Mouse (Mus musculus) forebrain, embryonic 11.5 days (tissue): Measurements from ENCODE around the gene Bdh1. TPM values are rescaled to one million over a fixed set of nuclear protein-coding genes. Genes with fewer than 3 reads are reported as not detected.

Experiments used
- ATAC-seq: fragments of 200-750 bp; cut with Nextera tagmentation; replicated peaks from 2 replicates; pipeline ENCODE4 v1.8.0; 2017; ENCODE audit warnings: moderate TSS enrichment; ENCODE audit not compliant: low FRiP score
- DNase-seq: peaks from one replicate; pipeline ENCODE4 v3.0.0-alpha.2; 2017; ENCODE audit warnings: low spot score
- H3K27ac ChIP-seq: fragments of 300-500 bp; sonication (generic); 2 replicates; pipeline ENCODE4 v1.5.1; 2014; ENCODE audit warnings: low read depth, low read length
- H3K27me3 ChIP-seq: fragments of 300-500 bp; sonication (generic); 2 replicates; pipeline ENCODE4 v1.6.1; 2014; ENCODE audit warnings: mild to moderate bottlenecking, low read length, mixed read lengths; ENCODE audit not compliant: control insufficient read depth, insufficient read depth
- H3K36me3 ChIP-seq: fragments of 300-500 bp; sonication (generic); 2 replicates; pipeline ENCODE4 v1.6.1; 2014; ENCODE audit warnings: mild to moderate bottlenecking, low read length, moderate library complexity, mixed read lengths; ENCODE audit not compliant: control insufficient read depth, insufficient read depth
- H3K4me1 ChIP-seq: fragments of 300-500 bp; sonication (generic); replicated peaks from 2 replicates; pipeline ENCODE4 v1.6.1; 2014; ENCODE audit warnings: low read length, mixed read lengths; ENCODE audit not compliant: control insufficient read depth, insufficient read depth
- H3K4me2 ChIP-seq: fragments of 300-500 bp; sonication (generic); 2 replicates; pipeline ENCODE4 v1.6.1; 2014; ENCODE audit warnings: low read depth, mild to moderate bottlenecking, low read length, moderate library complexity, mixed read lengths; ENCODE audit not compliant: severe bottlenecking
- H3K4me3 ChIP-seq: fragments of 300-500 bp; sonication (generic); 2 replicates; pipeline ENCODE4 v1.5.1; 2014; ENCODE audit warnings: low read depth, low read length
- H3K9ac ChIP-seq: fragments of 300-500 bp; sonication (generic); 2 replicates; pipeline ENCODE4 v1.6.1; 2014; ENCODE audit warnings: low read length
- H3K9me3 ChIP-seq: fragments of 300-500 bp; sonication (generic); 2 replicates; pipeline ENCODE4 v1.6.1; 2016; ENCODE audit warnings: low read length, mixed read lengths; ENCODE audit not compliant: control insufficient read depth
- WGBS: fragments of 180-500 bp; shearing (Covaris S2); extraction: QIAGEN DNeasy Blood & Tissue Kit; methylation state at CpG from one replicate; pipeline ENCODE4 v1.1.7; 2014; 5-methylcytosine and 5-hydroxymethylcytosine counted together
- polyA plus RNA-seq: library from polyadenylated mRNA; unstranded; fragments of >200 nt; fragmentation: Nextera tagmentation; extraction: Ambion mirVana; gene quantifications from 2 replicates; pipeline ENCODE4 v1.2.1, GENCODE M21; 2014

The Bdh1 gene
- polyA plus RNA-seq, 1 experiment from 2014 or later: 30.0 TPM

DNA sequence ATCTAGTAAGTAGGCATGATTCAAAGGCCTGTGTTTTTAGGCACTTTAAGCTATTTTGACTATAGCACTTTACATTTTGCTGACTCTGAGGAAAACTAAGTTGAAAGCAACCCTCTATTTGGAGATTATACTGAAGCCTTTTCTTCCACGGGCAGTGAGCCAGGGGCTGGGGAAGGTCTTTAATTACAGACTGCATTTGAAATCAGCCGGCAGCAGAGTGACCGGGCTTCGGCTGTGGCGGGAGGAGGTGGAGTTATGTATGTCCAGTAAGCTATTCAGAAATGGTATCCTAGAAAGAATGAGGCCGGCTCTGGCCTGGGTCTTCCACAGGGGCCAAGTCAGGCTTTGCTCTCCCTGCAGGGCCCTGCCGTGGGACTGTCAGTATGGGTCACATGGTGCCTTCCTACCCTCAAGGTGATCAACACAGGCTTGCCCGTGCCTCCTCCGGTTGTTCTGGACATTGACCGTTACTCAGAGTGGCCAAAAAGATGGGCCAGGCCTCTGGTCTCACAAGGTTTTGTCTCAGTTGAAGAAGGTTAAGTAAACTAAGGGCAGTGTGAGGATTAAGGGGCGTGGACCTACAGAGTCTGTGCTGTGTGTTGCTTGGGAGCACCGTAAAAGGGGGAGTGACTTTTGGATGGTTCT is 11.5 kb downstream of the Bdh1 start:
- Histone ChIP-seq H3K4me2 (no peak overlapping the region), H3K36me3 (no peaks in the 10 kb centered on the region; the same call in 1 of the 2 replicates), H3K4me1 (peaks cover 7% of the 10 kb centered on the region; the same call in 1 of the 2 replicates), H3K9me3 (no peaks in the 10 kb centered on the region), H3K27ac (no peak overlapping the region), H3K4me3 (no peak overlapping the region), H3K27me3 (peaks cover under 1% of the 10 kb centered on the region; the same call in 1 of the 2 replicates), H3K9ac (no peak overlapping the region)
- 65% methylated on average over 12 of the region's 12 CpGs for WGBS
- DNase-seq: no peak
- ATAC-seq: no peak

DNA sequence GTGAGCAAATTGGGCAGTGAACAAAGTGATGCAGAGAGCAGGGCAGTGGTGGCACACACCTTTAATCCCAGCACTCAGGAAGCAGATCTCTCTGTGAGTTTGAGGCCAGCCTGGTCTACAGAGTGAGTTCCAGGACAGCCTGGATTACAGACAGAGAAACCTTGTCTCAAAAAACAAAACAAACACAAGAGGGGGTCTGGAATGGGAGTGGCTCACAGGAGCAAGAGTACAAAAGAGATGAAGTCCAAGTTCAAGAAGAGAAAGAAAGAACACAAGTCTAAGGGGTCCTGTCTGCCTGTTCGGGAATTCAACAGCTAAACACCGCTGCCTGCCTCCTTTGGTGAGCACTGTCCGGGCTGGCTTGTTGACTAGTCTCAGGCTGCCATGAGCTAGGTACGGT is 13.1 kb downstream of the Bdh1 start:
- DNase-seq: no peak
- Histone ChIP-seq H3K27me3 (no peaks in the 10 kb centered on the region), H3K36me3 (no peaks in the 10 kb centered on the region; the same call in 1 of the 2 replicates), H3K4me3 (no peak overlapping the region), H3K27ac (no peak overlapping the region), H3K4me1 (peaks cover 5% of the 10 kb centered on the region; the same call in 1 of the 2 replicates), H3K9ac (no peak overlapping the region), H3K4me2 (no peak overlapping the region), H3K9me3 (no peaks in the 10 kb centered on the region)
- no peak for ATAC-seq
- WGBS: 70% methylated on average over 4 of the region's 4 CpGs

DNA sequence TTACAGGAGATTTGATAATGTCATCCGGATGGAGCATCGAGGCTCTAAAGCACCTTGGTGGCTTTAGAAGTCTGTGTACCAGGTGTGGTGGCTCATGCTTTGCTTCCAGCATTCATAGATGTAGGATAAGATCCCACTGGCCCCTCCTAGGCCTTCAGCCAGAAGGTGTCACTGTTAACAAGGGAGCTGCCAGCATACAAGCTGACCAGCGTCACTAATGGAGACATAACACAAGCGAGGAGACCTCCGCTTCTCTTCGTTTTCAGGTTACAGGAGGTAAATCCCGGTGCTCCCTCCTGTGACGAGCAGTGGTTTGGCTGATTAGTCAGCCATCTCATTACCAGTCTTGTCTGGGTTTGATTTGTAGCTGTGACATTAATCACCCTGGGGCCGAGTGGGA is 14.0 kb downstream of the Bdh1 start:
- 55% methylated on average over 9 of the region's 9 CpGs for WGBS
- ATAC-seq: no peak
- H3K9me3 ChIP-seq: no peaks in the 10 kb centered on the region
- H3K4me3 ChIP-seq: no peak overlapping the region
- no peaks in the 10 kb centered on the region; the same call in 1 of the 2 replicates for H3K36me3 ChIP-seq
- no peak for DNase-seq
- H3K27ac ChIP-seq: no peak overlapping the region
- H3K4me2 ChIP-seq: no peak overlapping the region
- H3K27me3 ChIP-seq: no peaks in the 10 kb centered on the region
- H3K4me1 ChIP-seq: 0 out of 2 replicates have a peak, but pooled peaks cover 4% of the 10 kb centered on the region
- no peak overlapping the region for H3K9ac ChIP-seq

DNA sequence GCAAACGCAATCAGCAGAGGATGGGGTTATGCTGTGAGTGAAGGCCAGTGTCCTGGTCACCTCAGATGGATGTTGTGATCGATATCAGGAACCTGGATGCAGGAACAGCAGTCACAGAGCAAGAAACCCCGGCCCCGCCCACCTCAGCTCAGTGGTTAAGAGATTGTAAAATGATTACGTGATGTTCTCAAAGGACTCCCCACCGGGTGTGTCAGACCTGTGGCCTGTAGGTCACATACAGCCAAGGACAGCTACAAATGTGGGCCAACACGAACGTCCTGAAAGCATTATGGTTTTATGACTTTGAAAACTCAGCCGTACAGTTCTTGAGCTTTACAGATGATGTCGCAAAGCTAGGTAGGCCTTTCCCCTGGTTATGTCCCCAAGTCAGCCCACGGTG is 15.3 kb downstream of the Bdh1 start:
- 92% methylated on average over 11 of the region's 11 CpGs for WGBS
- ATAC-seq: no peak

DNA sequence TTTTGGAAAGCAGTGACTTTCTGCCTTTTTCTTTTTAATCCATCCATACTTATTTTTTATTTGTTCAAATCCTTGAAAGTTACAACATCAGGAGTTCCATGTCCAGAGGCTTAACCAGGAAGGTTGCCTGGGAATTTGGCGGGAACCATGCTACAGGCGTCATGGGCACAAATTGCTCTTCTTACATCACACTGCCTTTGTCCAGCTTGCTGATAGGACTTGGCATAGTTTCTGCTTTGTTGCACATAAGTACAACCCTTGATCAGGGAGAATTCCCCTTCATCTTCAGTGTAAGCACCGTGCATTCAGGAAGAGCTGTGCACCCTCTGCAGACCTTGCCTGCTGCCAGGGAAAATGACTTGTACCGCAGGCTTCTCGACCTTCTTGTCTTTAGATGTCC is 17.4 kb downstream of the Bdh1 start:
- DNase-seq: no peak
- Histone ChIP-seq H3K27ac (no peak overlapping the region), H3K4me1 (0 out of 2 replicates have a peak, but pooled peaks cover 2% of the 10 kb centered on the region), H3K9ac (no peak overlapping the region), H3K4me3 (no peak overlapping the region), H3K27me3 (no peaks in the 10 kb centered on the region), H3K4me2 (no peak overlapping the region), H3K36me3 (no peaks in the 10 kb centered on the region; the same call in 1 of the 2 replicates), H3K9me3 (no peaks in the 10 kb centered on the region; the same call in 1 of the 2 replicates)
- ATAC-seq: no peak
- 94% methylated on average over 5 of the region's 5 CpGs for WGBS

More for the DNA sequence above, 15.3 kb downstream of the Bdh1 start:
- DNase-seq: no peak
- Histone ChIP-seq H3K36me3 (no peaks in the 10 kb centered on the region; the same call in 1 of the 2 replicates), H3K4me3 (no peak overlapping the region), H3K27ac (no peak overlapping the region), H3K4me2 (no peak overlapping the region), H3K27me3 (no peaks in the 10 kb centered on the region), H3K9ac (no peak overlapping the region), H3K9me3 (no peaks in the 10 kb centered on the region), H3K4me1 (0 out of 2 replicates have a peak, but pooled peaks cover 4% of the 10 kb centered on the region)

DNA sequence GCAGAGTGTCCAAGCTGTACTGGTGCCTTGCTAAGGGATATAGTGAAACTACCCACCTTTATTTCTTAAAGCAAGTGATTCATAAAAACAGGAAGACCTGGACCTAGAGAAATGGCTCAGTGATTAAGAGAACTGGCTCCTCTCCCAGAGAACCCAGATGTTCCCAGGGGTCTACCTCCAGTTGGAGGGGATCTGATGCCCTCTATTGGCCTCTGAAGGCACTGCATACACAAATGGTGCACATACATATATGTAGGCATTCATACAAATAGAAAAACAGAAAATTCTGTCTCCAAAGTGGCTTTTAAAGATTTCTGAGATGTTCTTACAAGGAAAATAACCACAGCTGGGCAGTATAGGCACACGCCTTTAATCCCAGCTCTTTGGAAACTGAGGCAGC is 18.0 kb downstream of the Bdh1 start:
- no peak overlapping the region for H3K27ac ChIP-seq
- no peaks in the 10 kb centered on the region; the same call in 1 of the 2 replicates for H3K9me3 ChIP-seq
- no peaks in the 10 kb centered on the region; the same call in 1 of the 2 replicates for H3K36me3 ChIP-seq
- H3K27me3 ChIP-seq: no peaks in the 10 kb centered on the region
- no peak for ATAC-seq
- DNase-seq: no peak
- 94% methylated on average over 1 of the region's 1 CpGs for WGBS
- H3K4me1 ChIP-seq: no peaks in the 10 kb centered on the region
- H3K9ac ChIP-seq: no peak overlapping the region
- H3K4me3 ChIP-seq: no peak overlapping the region
- H3K4me2 ChIP-seq: no peak overlapping the region

DNA sequence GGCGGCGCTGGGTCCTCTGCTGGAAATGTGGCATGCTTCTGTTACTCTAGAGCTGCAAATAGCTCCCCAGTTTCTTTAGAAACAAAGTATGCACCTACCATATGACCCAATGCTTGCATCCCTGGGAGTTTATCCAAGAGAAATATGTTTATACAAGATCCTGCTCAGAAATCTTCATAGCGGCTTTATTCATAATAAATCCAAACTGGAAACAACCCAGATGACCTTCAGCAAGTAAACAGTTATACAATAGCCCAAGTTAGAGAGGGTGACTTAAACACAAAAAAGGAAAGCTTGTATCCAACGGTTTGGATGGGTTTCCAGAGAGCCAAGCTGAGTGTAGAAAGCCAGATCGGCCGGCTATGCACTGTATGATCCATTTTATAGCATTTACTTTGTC is 22.4 kb downstream of the Bdh1 start:
- no peak for DNase-seq
- 93% methylated on average over 6 of the region's 6 CpGs for WGBS

DNA sequence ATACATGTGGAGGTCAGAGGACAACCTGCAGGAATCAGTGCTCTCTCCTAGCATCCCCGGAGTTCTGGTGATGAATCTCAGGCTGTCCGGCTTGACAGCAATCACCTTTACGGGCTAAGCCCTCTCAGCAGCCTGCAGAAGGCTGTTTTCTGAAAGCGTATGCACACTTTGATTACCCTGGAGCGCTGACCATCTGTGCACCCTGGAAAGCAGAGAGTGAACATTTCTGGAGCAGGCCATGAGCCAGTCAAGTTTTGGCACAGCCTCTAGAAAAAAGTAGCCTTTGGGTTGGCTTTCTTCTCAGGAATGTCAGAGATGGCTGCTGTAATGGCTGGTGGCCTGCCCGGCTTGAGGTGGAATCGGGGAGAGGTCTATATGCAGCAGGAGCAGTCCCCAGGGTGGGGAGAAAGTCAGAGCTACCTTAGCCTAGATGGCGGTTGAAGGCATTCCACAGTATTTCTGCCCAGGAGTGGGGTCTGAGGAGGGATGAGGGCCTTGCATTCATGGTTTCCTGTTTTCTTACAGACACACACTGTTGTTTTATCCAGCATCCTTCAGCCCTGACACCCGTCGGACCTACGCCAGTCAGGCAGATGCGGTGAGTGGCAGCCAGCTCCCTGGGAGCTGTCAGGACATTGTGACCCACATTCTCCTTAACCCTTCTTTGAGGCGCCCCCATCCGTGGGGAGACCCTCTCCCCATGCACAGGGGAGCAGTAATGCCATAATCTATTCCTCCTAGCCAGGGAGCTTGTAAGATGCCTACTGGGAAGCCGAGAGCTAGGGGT is 24.2 kb downstream of the Bdh1 start:
- Histone ChIP-seq H3K9me3 (no peaks in the 10 kb centered on the region; the same call in 1 of the 2 replicates), H3K27ac (no peak overlapping the region), H3K27me3 (no peaks in the 10 kb centered on the region), H3K9ac (no peak overlapping the region), H3K36me3 (no peaks in the 10 kb centered on the region), H3K4me3 (no peak overlapping the region), H3K4me2 (no peak overlapping the region), H3K4me1 (no peaks in the 10 kb centered on the region)
- whole genome bisulfite sequencing: 83% methylated on average over 15 of the region's 15 CpGs
- DNase-seq (no peak), ATAC-seq (no peak)

More for the DNA sequence above, 22.4 kb downstream of the Bdh1 start:
- no peak for ATAC-seq
- no peak overlapping the region for H3K9ac ChIP-seq
- H3K4me1 ChIP-seq: no peaks in the 10 kb centered on the region
- H3K4me2 ChIP-seq: no peak overlapping the region
- no peak overlapping the region for H3K27ac ChIP-seq
- H3K27me3 ChIP-seq: no peaks in the 10 kb centered on the region
- no peaks in the 10 kb centered on the region; the same call in 1 of the 2 replicates for H3K36me3 ChIP-seq
- no peak overlapping the region for H3K4me3 ChIP-seq
- no peaks in the 10 kb centered on the region; the same call in 1 of the 2 replicates for H3K9me3 ChIP-seq
